Mouse (Mus musculus): ENCODE results near the gene Slc29a1. TPM values are rescaled to one million over a fixed set of nuclear protein-coding genes. Genes with fewer than 3 reads are reported as not detected.

Gene Slc29a1
- polyA plus RNA-seq, 1 experiment from 2014 or later = 96.5 TPM

- H3K36me3 ChIP-seq (ENCODE audit: control insufficient read depth, insufficient read depth, low read length) = peaks cover 20% of the 10 kb centered on the region
- ATAC-seq (ENCODE audit: low read depth) (no peak), DNase-seq (ENCODE audit: low spot score) (no peak)
- H3K4me2 ChIP-seq (ENCODE audit: low read depth, low read length) = no peak overlapping the region
- H3K27me3 ChIP-seq (replicated peaks; ENCODE audit: control insufficient read depth, insufficient read depth, low read length) = peaks cover 61% of the 10 kb centered on the region
- no peak overlapping the region for H3K4me3 ChIP-seq (ENCODE audit: low read depth, low read length)
- WGBS = 39% methylated on average over 1 of the region's 1 CpGs
- no peaks in the 10 kb centered on the region for H3K9me3 ChIP-seq (ENCODE audit: control insufficient read depth, low read length)
- H3K4me1 ChIP-seq (ENCODE audit: control insufficient read depth, insufficient read depth, low read length) = peaks cover 5% of the 10 kb centered on the region; the same call in 1 of the 2 replicates
- no peak overlapping the region for H3K27ac ChIP-seq (replicated peaks; ENCODE audit: low read depth, low read length)
- H3K9ac ChIP-seq (ENCODE audit: low read depth, low read length) = no peak overlapping the region
Measured at GRCm38 (mm10) chr17:45543115-45543514, 56.3 kb downstream of the Slc29a1 start.

GRCm38 (mm10) chr17:45542705-45543104 lies 56.7 kb downstream of the Slc29a1 start:
- ATAC-seq (ENCODE audit: low read depth) = no peak
- peaks cover 5% of the 10 kb centered on the region; the same call in 1 of the 2 replicates for H3K4me1 ChIP-seq (ENCODE audit: control insufficient read depth, insufficient read depth, low read length)
- WGBS = 77% methylated on average over 2 of the region's 2 CpGs
- H3K4me2 ChIP-seq (ENCODE audit: low read depth, low read length) = no peak overlapping the region
- no peak overlapping the region for H3K27ac ChIP-seq (replicated peaks; ENCODE audit: low read depth, low read length)
- peaks cover 56% of the 10 kb centered on the region for H3K27me3 ChIP-seq (replicated peaks; ENCODE audit: control insufficient read depth, insufficient read depth, low read length)
- peaks cover 20% of the 10 kb centered on the region for H3K36me3 ChIP-seq (ENCODE audit: control insufficient read depth, insufficient read depth, low read length)
- H3K9ac ChIP-seq (ENCODE audit: low read depth, low read length) = no peak overlapping the region
- DNase-seq (ENCODE audit: low spot score) = no peak
- no peak overlapping the region for H3K4me3 ChIP-seq (ENCODE audit: low read depth, low read length)
- no peaks in the 10 kb centered on the region for H3K9me3 ChIP-seq (ENCODE audit: control insufficient read depth, low read length)

DNA sequence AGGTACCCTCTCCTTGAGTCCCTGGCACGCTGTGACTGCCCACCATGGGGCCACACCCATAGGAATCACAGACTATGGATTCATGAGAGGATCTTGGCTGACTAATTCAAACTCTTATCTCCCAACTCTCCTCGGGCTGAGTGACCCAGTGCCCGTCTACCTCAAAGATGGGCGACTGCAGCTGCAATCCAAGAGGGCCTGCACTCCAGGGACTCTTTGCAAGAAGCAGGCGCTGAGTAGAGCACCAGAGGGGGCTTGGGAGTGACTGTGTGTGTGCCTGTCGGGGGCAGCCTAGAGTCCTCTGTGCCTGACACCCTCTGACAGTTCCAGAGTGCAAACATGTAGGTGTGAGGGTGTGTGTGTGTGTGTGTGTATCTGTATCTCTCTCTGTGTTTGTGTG lies 57.3 kb downstream of the Slc29a1 start:
- H3K9ac ChIP-seq (ENCODE audit: low read depth, low read length) = no peak overlapping the region
- H3K4me1 ChIP-seq (ENCODE audit: control insufficient read depth, insufficient read depth, low read length) = peaks cover 5% of the 10 kb centered on the region; the same call in 1 of the 2 replicates
- H3K4me2 ChIP-seq (ENCODE audit: low read depth, low read length) = no peak overlapping the region
- no peak overlapping the region for H3K4me3 ChIP-seq (ENCODE audit: low read depth, low read length)
- no peak for ATAC-seq (ENCODE audit: low read depth)
- 26% methylated on average over 6 of the region's 6 CpGs for WGBS
- H3K27ac ChIP-seq (replicated peaks; ENCODE audit: low read depth, low read length) = no peak overlapping the region
- peaks cover 20% of the 10 kb centered on the region for H3K36me3 ChIP-seq (ENCODE audit: control insufficient read depth, insufficient read depth, low read length)
- peaks cover 51% of the 10 kb centered on the region for H3K27me3 ChIP-seq (replicated peaks; ENCODE audit: control insufficient read depth, insufficient read depth, low read length)
- DNase-seq (ENCODE audit: low spot score) = no peak
- H3K9me3 ChIP-seq (ENCODE audit: control insufficient read depth, low read length) = no peaks in the 10 kb centered on the region

DNA sequence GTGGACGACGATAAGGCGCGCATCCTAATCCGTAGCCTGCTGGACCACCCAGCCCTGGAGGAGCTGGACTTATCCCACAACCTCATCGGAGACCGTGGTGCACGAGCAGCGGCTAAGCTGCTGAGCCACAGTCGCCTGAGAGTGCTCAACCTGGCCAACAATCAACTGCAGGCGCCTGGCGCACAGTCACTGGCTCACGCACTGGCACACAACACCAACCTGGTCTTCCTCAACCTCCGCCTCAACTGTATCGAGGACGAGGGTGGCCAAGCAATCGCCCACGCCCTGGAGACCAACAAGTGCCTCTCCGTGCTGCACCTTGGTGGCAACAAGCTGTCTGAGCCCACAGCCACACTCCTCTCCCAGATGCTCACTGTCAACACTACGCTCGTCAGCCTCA lies 59.7 kb downstream of the Slc29a1 start:
- ATAC-seq (ENCODE audit: low read depth) (no peak), DNase-seq (ENCODE audit: low spot score) (no peak)
- 74% methylated on average over 21 of the region's 21 CpGs for WGBS
- no peak overlapping the region for H3K9ac ChIP-seq (ENCODE audit: low read depth, low read length)
- H3K9me3 ChIP-seq (ENCODE audit: control insufficient read depth, low read length) = no peaks in the 10 kb centered on the region
- H3K36me3 ChIP-seq (ENCODE audit: control insufficient read depth, insufficient read depth, low read length) = peaks cover 7% of the 10 kb centered on the region; the same call in 1 of the 2 replicates
- no peak overlapping the region for H3K4me2 ChIP-seq (ENCODE audit: low read depth, low read length)
- no peak overlapping the region for H3K4me3 ChIP-seq (ENCODE audit: low read depth, low read length)
- peaks cover 5% of the 10 kb centered on the region; the same call in 1 of the 2 replicates for H3K4me1 ChIP-seq (ENCODE audit: control insufficient read depth, insufficient read depth, low read length)
- H3K27ac ChIP-seq (replicated peaks; ENCODE audit: low read depth, low read length) = no peak overlapping the region
- H3K27me3 ChIP-seq (replicated peaks; ENCODE audit: control insufficient read depth, insufficient read depth, low read length) = peaks cover 30% of the 10 kb centered on the region

- Histone ChIP-seq H3K4me3 (ENCODE audit: low read depth, low read length) (no peak overlapping the region), H3K4me2 (ENCODE audit: low read depth, low read length) (no peak overlapping the region), H3K9ac (ENCODE audit: low read depth, low read length) (no peak overlapping the region), H3K9me3 (ENCODE audit: control insufficient read depth, low read length) (no peaks in the 10 kb centered on the region), H3K4me1 (ENCODE audit: control insufficient read depth, insufficient read depth, low read length) (no peaks in the 10 kb centered on the region), H3K27ac (replicated peaks; ENCODE audit: low read depth, low read length) (no peak overlapping the region), H3K36me3 (ENCODE audit: control insufficient read depth, insufficient read depth, low read length) (no peaks in the 10 kb centered on the region), H3K27me3 (replicated peaks; ENCODE audit: control insufficient read depth, insufficient read depth, low read length) (peaks cover 19% of the 10 kb centered on the region)
- DNase-seq (ENCODE audit: low spot score) = no peak
- ATAC-seq (ENCODE audit: low read depth) = no peak
- 69% methylated on average over 4 of the region's 4 CpGs for WGBS
Measured at GRCm38 (mm10) chr17:45538394-45538793, 61.0 kb downstream of the Slc29a1 start.

- Histone ChIP-seq H3K4me3 (ENCODE audit: low read depth, low read length) (no peak overlapping the region), H3K27ac (replicated peaks; ENCODE audit: low read depth, low read length) (no peak overlapping the region), H3K9me3 (ENCODE audit: control insufficient read depth, low read length) (no peaks in the 10 kb centered on the region), H3K9ac (ENCODE audit: low read depth, low read length) (no peak overlapping the region), H3K4me2 (ENCODE audit: low read depth, low read length) (no peak overlapping the region), H3K36me3 (ENCODE audit: control insufficient read depth, insufficient read depth, low read length) (no peaks in the 10 kb centered on the region), H3K4me1 (ENCODE audit: control insufficient read depth, insufficient read depth, low read length) (no peaks in the 10 kb centered on the region), H3K27me3 (replicated peaks; ENCODE audit: control insufficient read depth, insufficient read depth, low read length) (peaks cover 22% of the 10 kb centered on the region)
- WGBS = 12% methylated on average over 5 of the region's 5 CpGs
- ATAC-seq (ENCODE audit: low read depth) (no peak), DNase-seq (ENCODE audit: low spot score) (peak; percentile 35)
Measured at GRCm38 (mm10) chr17:45536264-45536663, 63.1 kb downstream of the Slc29a1 start.

Other genes starting within 250 kb of the Slc29a1 start
- gene Cdc5l, start 165.9 kb downstream of the Slc29a1 start, polyA plus RNA-seq (2014; fragmentation: Nextera tagmentation; extraction: Ambion mirVana) = 60.1 and 61.1 TPM in 2 replicates
- 0.46 and 0.95 TPM in 2 replicates for gene Spats1, start 124.2 kb downstream of the Slc29a1 start, polyA plus RNA-seq (2014; fragmentation: Nextera tagmentation; extraction: Ambion mirVana)
- gene Aars2, start 92.8 kb downstream of the Slc29a1 start, polyA plus RNA-seq (2014; fragmentation: Nextera tagmentation; extraction: Ambion mirVana) = 12.5 and 14.5 TPM in 2 replicates
- gene Tcte1, start 76.2 kb downstream of the Slc29a1 start, polyA plus RNA-seq (2014; fragmentation: Nextera tagmentation; extraction: Ambion mirVana) = 0.93 and 2.7 TPM in 2 replicates
- 1.7 and 2.8 TPM in 2 replicates for gene Tmem151b, start 49.9 kb downstream of the Slc29a1 start, polyA plus RNA-seq (2014; fragmentation: Nextera tagmentation; extraction: Ambion mirVana)
- 4.3 and 4.7 TPM in 2 replicates for gene Nfkbie, start 43.9 kb downstream of the Slc29a1 start, polyA plus RNA-seq (2014; fragmentation: Nextera tagmentation; extraction: Ambion mirVana)
- gene Slc35b2, start 35.7 kb downstream of the Slc29a1 start, polyA plus RNA-seq (2014; fragmentation: Nextera tagmentation; extraction: Ambion mirVana) = 139 and 143 TPM in 2 replicates
- 1,431 and 1,467 TPM in 2 replicates for gene Hsp90ab1, start 26.3 kb downstream of the Slc29a1 start, polyA plus RNA-seq (2014; fragmentation: Nextera tagmentation; extraction: Ambion mirVana)
- 52.1 and 52.5 TPM in 2 replicates for gene Mymx, start 2.5 kb upstream of the Slc29a1 start, polyA plus RNA-seq (2014; fragmentation: Nextera tagmentation; extraction: Ambion mirVana)
- 0.83 TPM in 1 of 2 replicates, not detected in the other for gene Capn11, start 59.7 kb upstream of the Slc29a1 start, polyA plus RNA-seq (2014; fragmentation: Nextera tagmentation; extraction: Ambion mirVana)
- 146 and 148 TPM in 2 replicates for gene Mrpl14, start 86.7 kb upstream of the Slc29a1 start, polyA plus RNA-seq (2014; fragmentation: Nextera tagmentation; extraction: Ambion mirVana)
- 30.4 and 32.9 TPM in 2 replicates for gene Tmem63b, start 87.3 kb upstream of the Slc29a1 start, polyA plus RNA-seq (2014; fragmentation: Nextera tagmentation; extraction: Ambion mirVana)
- not detected in 2 replicates for gene 1600014C23Rik, start 134.2 kb upstream of the Slc29a1 start, polyA plus RNA-seq (2014; fragmentation: Nextera tagmentation; extraction: Ambion mirVana)

All from embryonic facial prominence, embryonic 14.5 days (tissue).